Mouse (Mus musculus) testis, adult 10 weeks (tissue): ENCODE data around the gene Olfr1318. TPM values are rescaled to one million over a fixed set of nuclear protein-coding genes. Genes with fewer than 3 reads are reported as not detected.

Experiments used
- polyA plus RNA-seq: library from polyadenylated mRNA; stranded (reverse); fragments of 350-450 nt; fragmentation: Illumina TruSeq; extraction: RNeasy Lipid Tissue Mini Kit (QIAGEN cat#74804); gene quantifications from one replicate; pipeline ENCODE4 v1.2.3, GENCODE M21; 2014; ENCODE audit warnings: low read depth, low replicate concordance

Olfr1318 gene
- not detected for polyA plus RNA-seq

GRCm38 (mm10) chr2:112153898-112154297 lies at the start of gene Olfr1318:
Gene Olfr1318 (plus strand): TSS chr2:112154198.

GRCm38 (mm10) chr2:112115340-112115739 lies 38.7 kb upstream of the Olfr1318 start, which contains the start of gene Olfr1315-ps1:
Gene Olfr1315-ps1 (minus strand): TSS chr2:112115440.

GRCm38 (mm10) chr2:112134877-112135276 lies 19.1 kb upstream of the Olfr1318 start, which contains the start of gene Olfr1316:
Gene Olfr1316 (minus strand): TSS chr2:112134977.

GRCm38 (mm10) chr2:112140029-112140428 lies 14.0 kb upstream of the Olfr1318 start, which contains the start of gene Olfr1317:
Gene Olfr1317 (plus strand): TSS chr2:112140329.

Other genes starting within 250 kb of the Olfr1318 start
- gene Olfr1306, start 237.9 kb upstream of the Olfr1318 start, polyA plus RNA-seq = not detected
- not detected for gene Olfr1307, start 204.8 kb upstream of the Olfr1318 start, polyA plus RNA-seq
- not detected for gene Olfr1308, start 189.3 kb upstream of the Olfr1318 start, polyA plus RNA-seq
- not detected for gene Olfr1309, start 163.9 kb upstream of the Olfr1318 start, polyA plus RNA-seq
- gene Olfr1310, start 141.5 kb upstream of the Olfr1318 start, polyA plus RNA-seq = not detected
- gene Olfr1311, start 129.8 kb upstream of the Olfr1318 start, polyA plus RNA-seq = not detected
- not detected for gene Olfr1312, start 104.0 kb upstream of the Olfr1318 start, polyA plus RNA-seq
- gene Olfr1313, start 76.4 kb upstream of the Olfr1318 start, polyA plus RNA-seq = not detected
- not detected for gene Olfr1314, start 57.4 kb upstream of the Olfr1318 start, polyA plus RNA-seq
- not detected for gene Olfr1315-ps1, start 38.8 kb upstream of the Olfr1318 start, polyA plus RNA-seq
- not detected for gene Olfr1316, start 19.2 kb upstream of the Olfr1318 start, polyA plus RNA-seq
- gene Olfr1317, start 13.9 kb upstream of the Olfr1318 start, polyA plus RNA-seq = not detected
- gene Lpcat4, start 85.3 kb downstream of the Olfr1318 start, polyA plus RNA-seq = 1.7 TPM
- 21.3 TPM for gene Nutm1, start 105.1 kb downstream of the Olfr1318 start, polyA plus RNA-seq
- gene Nop10, start 107.7 kb downstream of the Olfr1318 start, polyA plus RNA-seq = 45.7 TPM
- 46.9 TPM for gene Slc12a6, start 111.6 kb downstream of the Olfr1318 start, polyA plus RNA-seq
- not detected for gene Gm21985, start 112.1 kb downstream of the Olfr1318 start, polyA plus RNA-seq
- gene Emc4, start 213.8 kb downstream of the Olfr1318 start, polyA plus RNA-seq = 83.6 TPM
- 16.3 TPM for gene Katnbl1, start 225.0 kb downstream of the Olfr1318 start, polyA plus RNA-seq